Mouse (Mus musculus) CH12F3 (cell line): ENCODE measurements around the gene Tspan8.
"Not testable (repeated sequence)": the region's sequence is repeated elsewhere in the genome, so short reads cannot be mapped to it uniquely, and the experiment has no call there.

Experiments
- in situ Hi-C: fragments of 300-500 bp; cut with MboI; formaldehyde crosslinking; loops from 2 replicates; pipeline ENCODE4 v1.14.3; 2020; ENCODE audit warnings: low sequenced_read_pairs

The Tspan8 gene

DNA sequence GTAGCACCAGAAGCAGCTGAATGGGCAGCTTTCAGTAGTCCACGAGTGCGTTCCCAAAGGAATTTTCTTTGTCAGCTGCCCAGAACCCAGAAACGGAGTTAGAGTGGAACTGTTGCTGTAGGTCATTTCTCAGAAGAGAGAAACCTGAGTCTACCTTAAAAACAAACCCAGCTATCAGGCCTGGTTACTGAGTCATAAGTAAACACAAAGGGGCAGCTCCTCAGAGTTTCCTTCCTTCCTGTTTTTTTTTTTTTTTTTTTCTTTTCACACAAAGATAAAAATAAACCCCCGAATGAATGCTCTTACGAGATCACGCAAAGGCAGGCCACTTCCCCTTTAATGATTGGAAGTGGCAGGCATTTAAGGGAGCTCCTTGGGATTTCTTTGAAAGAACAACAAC lies at the start of gene Tspan8:
TSS of gene Tspan8 (plus strand) at position 322 of the 400 bp plus-strand sequence.
- in situ Hi-C loops, result no loop called here

- in situ Hi-C loops, result no loop called here
Observed at GRCm38 (mm10) chr10:115770032-115770431, 46.6 kb upstream of the Tspan8 start.

DNA sequence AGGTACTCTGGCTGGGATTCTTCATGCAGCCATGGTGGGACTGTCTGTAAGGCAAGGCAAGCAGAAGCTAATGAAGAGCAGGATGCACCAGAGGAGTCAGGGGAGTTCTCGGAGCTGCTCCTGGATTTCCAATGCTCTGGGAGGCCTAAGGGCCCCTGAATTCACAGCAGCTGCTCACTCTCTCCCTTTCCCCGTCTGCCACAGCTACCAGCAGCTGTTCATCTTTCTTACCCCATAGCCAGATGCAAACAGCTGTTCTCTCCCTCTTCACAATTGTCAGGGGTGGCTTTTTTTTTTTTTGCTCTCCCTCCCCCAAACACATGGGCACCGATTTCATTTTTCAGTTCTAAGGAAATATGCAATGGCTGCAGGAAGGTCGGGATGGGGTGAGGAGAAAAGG lies 42.2 kb upstream of the Tspan8 start:
- in situ Hi-C loops, result no loop called here

- in situ Hi-C loops, result no loop called here
Observed at GRCm38 (mm10) chr10:115775945-115776905, 40.4 kb upstream of the Tspan8 start.

DNA sequence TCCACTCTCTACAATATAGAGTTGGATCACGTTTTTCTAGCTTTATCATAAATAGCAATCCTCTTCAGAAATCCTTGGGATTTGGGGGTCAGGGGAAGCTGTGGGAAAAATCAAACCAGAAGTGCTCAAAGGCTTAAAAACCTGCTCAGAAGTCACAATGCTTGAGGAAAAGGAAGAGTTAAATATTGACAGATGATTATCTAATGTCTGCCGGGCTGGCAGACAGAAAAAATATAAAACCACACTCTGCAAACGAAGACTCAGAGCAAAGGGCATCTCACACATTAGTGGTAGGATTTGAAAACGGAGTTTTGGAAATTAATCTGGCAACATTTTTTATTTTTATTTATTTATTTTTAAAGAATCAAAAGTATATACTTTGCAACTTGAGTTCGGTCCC lies 39.3 kb upstream of the Tspan8 start:
- in situ Hi-C loops, result no loop called here

GRCm38 (mm10) chr10:115778624-115779023 lies 38.0 kb upstream of the Tspan8 start:
- in situ Hi-C loops, result no loop called here

DNA sequence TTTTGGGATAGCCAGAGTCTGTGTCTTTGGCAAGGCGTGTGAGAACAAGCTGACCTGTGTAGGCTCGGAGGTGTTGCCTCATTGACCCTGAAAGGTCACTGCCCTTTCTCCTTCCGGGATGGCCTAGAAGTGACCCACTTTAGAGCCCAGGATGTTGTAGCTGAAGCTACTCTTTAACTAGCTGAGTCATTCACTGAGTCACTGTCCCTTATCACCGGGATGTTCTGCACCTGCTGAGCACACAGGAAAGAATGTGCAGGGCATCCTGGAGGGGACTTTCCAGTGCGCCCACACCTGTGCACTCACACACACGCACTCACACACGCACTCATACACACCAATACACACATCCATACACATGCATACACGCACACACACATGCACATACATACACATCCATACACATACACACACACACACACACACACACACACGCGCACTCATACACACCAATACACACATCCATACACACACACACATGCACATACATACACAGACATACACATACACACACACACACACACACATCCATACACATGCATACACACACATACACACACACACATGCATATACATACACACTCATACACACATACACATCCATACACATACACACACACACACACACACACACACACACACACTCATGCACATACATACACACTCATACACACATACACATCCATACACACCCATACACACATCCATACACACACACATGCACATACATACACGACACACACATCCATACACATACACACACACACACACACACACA lies 36.2 kb upstream of the Tspan8 start:
- in situ Hi-C loops, result no loop called here

- in situ Hi-C loops, result no loop called here
Observed at GRCm38 (mm10) chr10:115783232-115783631, 33.4 kb upstream of the Tspan8 start.

DNA sequence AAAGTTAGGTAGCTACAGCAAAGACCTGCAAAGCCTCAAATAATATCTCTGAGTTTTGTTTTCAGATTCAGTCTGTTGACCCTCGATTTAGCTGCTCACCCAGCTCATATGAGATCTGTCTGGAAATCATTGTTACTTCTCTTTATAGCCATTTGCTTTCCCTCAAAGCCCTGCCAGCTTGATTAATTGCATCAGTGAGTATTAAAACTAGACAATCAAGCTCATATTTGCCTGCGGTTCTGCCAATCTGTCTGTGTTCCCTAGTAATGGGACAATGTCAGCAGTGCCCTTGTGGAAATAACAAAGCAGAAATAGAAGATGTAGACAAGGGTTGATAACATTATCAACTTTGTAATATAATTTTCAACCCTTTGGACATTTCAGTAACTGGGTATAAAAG lies 25.8 kb upstream of the Tspan8 start:
- in situ Hi-C loops, result no loop called here

GRCm38 (mm10) chr10:115796072-115796788 lies 20.4 kb upstream of the Tspan8 start:
- in situ Hi-C loops, result no loop called here

- in situ Hi-C loops, result no loop called here
Observed at GRCm38 (mm10) chr10:115801464-115801863, 15.2 kb upstream of the Tspan8 start.

DNA sequence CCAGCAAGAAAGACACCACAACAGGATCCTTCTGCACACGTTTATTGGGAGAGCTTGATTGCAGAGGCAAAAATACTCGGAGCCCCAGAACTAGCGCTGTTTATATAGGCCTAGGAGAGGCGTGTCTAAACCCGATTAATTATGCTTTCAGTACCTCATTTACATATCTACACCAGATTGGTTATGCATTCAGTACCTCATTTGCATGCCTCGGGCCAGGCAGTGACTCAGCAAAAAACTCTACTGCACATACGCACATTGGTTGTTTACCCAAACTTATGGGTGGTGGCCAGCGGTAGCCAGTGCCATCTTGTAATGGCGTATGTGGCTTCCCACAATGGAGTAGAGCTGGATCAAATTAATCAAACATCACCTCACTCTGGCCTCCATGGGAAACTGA lies 13.6 kb upstream of the Tspan8 start:
- in situ Hi-C loops, result not testable (repeated sequence)

GRCm38 (mm10) chr10:115803765-115804164 lies 12.9 kb upstream of the Tspan8 start:
- in situ Hi-C loops, result no loop called here

DNA sequence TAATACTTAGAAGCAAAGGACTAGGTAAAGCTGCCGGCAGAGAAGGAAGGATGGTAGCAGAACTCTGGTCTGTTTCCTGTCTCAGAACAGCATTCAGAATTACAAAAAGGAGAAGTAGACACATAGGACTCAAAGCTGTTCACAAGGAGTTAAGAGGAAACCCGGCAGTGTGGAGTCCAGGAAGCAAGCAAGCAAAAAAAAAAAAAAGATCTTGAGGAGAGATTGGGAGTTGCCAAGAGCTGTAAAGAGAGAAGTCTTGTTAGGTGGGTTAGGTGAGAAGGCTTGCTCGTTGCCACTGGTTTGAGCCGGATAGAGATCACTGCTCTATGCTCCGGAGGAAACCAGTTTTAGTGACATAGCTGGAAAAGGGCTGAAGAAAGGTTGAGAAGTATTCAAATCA lies 10.6 kb upstream of the Tspan8 start:
- in situ Hi-C loops, result no loop called here

DNA sequence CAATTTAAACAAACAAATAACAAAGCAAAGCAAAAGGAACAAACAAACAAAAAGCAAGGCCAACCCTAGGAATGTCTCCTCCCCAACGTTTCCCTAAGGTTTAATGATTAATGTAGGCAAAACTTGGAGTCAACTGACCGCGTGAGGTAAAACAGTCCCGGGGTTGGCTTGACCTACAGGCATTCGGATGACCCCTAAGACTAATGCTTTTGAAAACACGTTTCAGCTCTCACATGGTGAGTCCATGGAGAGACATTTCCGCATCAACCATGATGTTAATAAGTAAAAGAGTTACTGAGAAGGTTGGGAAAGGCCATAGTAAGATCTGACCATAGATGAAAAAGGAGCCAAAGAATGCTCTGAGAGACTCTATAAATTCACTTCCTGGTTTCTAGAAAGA lies 7.5 kb upstream of the Tspan8 start:
- in situ Hi-C loops, result no loop called here

- in situ Hi-C loops, result no loop called here
Observed at GRCm38 (mm10) chr10:115811519-115811918, 5.1 kb upstream of the Tspan8 start.

- in situ Hi-C loops, result no loop called here
Observed at GRCm38 (mm10) chr10:115814878-115815277, 1.8 kb upstream of the Tspan8 start.

DNA sequence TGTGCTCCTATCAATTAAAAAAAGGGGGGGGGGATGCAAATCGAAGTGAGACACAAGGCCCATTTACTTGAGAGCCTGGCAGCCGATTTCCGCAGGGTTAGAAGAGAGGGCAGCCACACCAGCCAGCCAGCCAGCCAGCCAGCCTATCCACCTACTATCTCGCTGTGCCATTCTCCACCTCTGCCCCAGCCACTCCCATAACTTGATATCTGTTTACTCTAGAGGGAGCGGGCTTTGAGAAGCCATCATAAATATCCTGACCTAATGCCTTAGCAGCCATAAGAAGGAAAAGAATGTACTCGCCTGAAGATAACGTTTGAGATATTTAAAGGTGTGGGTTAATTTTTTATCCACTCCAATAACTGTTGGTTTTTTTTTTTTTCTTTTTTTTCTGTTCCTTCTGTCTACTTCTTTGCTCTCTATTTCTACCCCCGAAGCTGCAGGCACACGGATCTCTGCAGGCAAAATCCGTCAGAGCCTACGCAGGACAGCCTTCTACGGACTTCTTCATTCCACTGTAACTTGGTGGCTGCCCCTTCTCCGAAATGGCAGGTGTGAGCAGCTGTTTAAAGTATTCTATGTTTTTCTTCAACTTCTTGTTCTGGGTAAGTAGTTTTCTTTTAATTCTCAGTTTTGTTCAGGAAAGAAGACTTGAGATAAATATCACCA lies 558 bp downstream of the Tspan8 start:
- in situ Hi-C loops, result no loop called here

- in situ Hi-C loops, result no loop called here
Observed at GRCm38 (mm10) chr10:115825289-115825688, 8.7 kb downstream of the Tspan8 start.

- in situ Hi-C loops, result no loop called here
Observed at GRCm38 (mm10) chr10:115828872-115829271, 12.2 kb downstream of the Tspan8 start.

GRCm38 (mm10) chr10:115829696-115830095 lies 13.1 kb downstream of the Tspan8 start:
- in situ Hi-C loops, result no loop called here
